Mouse (Mus musculus) MEL (cell line): ENCODE data around the gene Eml2. TPM values are rescaled to one million over a fixed set of nuclear protein-coding genes. Genes with fewer than 3 reads are reported as not detected.
A peak's percentile ranks its signal among the peaks of the same experiment; 100 is the strongest.

Experiments used
- DNase-seq: peaks from one replicate; pipeline ENCODE4 v3.0.0; 2011; ENCODE audit warnings: low read depth, low spot score
- H3K27ac ChIP-seq: 2 replicates; pipeline ENCODE4 v1.5.1; 2012; ENCODE audit warnings: low read depth, mild to moderate bottlenecking, control low read depth, low read length, moderate library complexity; ENCODE audit not compliant: control insufficient read depth
- H3K27me3 ChIP-seq, 2 experiments: fragments of 150-350 bp in 1 of 2; sonication (generic) in 1 of 2; 2 replicates each; pipeline ENCODE4 v1.6.1; 2012; ENCODE audit warnings: low read length in 2 of 2, mild to moderate bottlenecking in 2 of 2, improper control_type of control experiment in 1 of 2, moderate library complexity in 1 of 2; ENCODE audit not compliant: insufficient read depth in 2 of 2, control insufficient read depth in 1 of 2
- H3K36me3 ChIP-seq, 2 experiments: 2 replicates each; pipeline ENCODE4 v1.6.1; 2012 to 2014; ENCODE audit warnings: low read length in 2 of 2, improper control_type of control experiment in 1 of 2, inconsistent platforms in 1 of 2, mild to moderate bottlenecking in 1 of 2; ENCODE audit not compliant: insufficient read depth in 2 of 2, control insufficient read depth in 1 of 2
- H3K4me1 ChIP-seq, 2 experiments: fragments of 150-350 bp in 1 of 2; sonication (generic) in 1 of 2; 2 replicates each; pipeline ENCODE4 v1.6.1; 2012; ENCODE audit warnings: low read length in 2 of 2, improper control_type of control experiment in 1 of 2, mild to moderate bottlenecking in 1 of 2; ENCODE audit not compliant: insufficient read depth in 2 of 2, control insufficient read depth in 1 of 2
- H3K4me3 ChIP-seq, 2 experiments: fragments of 150-350 bp in 1 of 2; sonication (generic) in 1 of 2; 2 replicates each; pipeline ENCODE4 v1.5.1; 2012; ENCODE audit warnings: low read depth in 2 of 2, low read length in 2 of 2, mild to moderate bottlenecking in 2 of 2, moderate library complexity in 2 of 2, control low read depth in 1 of 2, improper control_type of control experiment in 1 of 2; ENCODE audit not compliant: control insufficient read depth in 1 of 2, insufficient read depth in 1 of 2
- H3K79me2 ChIP-seq: 2 replicates; pipeline ENCODE4 v1.6.1; 2012; ENCODE audit warnings: mild to moderate bottlenecking, low read length, moderate library complexity; ENCODE audit not compliant: control insufficient read depth, poor library complexity, insufficient read depth
- H3K9ac ChIP-seq: 2 replicates; pipeline ENCODE4 v1.6.1; 2012; ENCODE audit warnings: low read depth, mild to moderate bottlenecking, control low read depth, low read length, moderate library complexity; ENCODE audit not compliant: control insufficient read depth, poor library complexity, severe bottlenecking
- H3K9me3 ChIP-seq: fragments of 150-350 bp; sonication (generic); replicated peaks from 2 replicates; pipeline ENCODE4 v1.6.1; 2012; ENCODE audit warnings: mild to moderate bottlenecking, low read length, improper control_type of control experiment, moderate library complexity; ENCODE audit not compliant: insufficient read depth
- BHLHE40 ChIP-seq: IDR thresholded peaks from 2 replicates; pipeline ENCODE4 v1.6.1; 2012; ENCODE audit warnings: low read depth, mild to moderate bottlenecking, inconsistent platforms, low read length, improper control_type of control experiment, borderline replicate concordance
- CHD1 ChIP-seq: IDR thresholded peaks from 2 replicates; pipeline ENCODE4 v1.6.1; 2012; ENCODE audit warnings: low read depth, mild to moderate bottlenecking, inconsistent platforms, low read length, improper control_type of control experiment
- CHD2 ChIP-seq: IDR thresholded peaks from 2 replicates; pipeline ENCODE4 v1.6.1; 2011; ENCODE audit warnings: low read length, improper control_type of control experiment
- CTCF ChIP-seq, 3 experiments: IDR thresholded peaks in 2 of 3; conservative IDR thresholded peaks in 1 of 3; 2 replicates each; pipeline ENCODE4 v1.5.1; 2011 to 2012; ENCODE audit warnings: low read length in 3 of 3, low read depth in 2 of 3, mild to moderate bottlenecking in 2 of 3, improper control_type of control experiment in 1 of 3, inconsistent platforms in 1 of 3, mixed read lengths in 1 of 3, moderate library complexity in 1 of 3; ENCODE audit not compliant: control insufficient read depth in 1 of 3, insufficient read depth in 1 of 3, poor library complexity in 1 of 3, severe bottlenecking in 1 of 3
- E2F4 ChIP-seq: IDR thresholded peaks from 2 replicates; pipeline ENCODE4 v1.6.1; 2011; ENCODE audit warnings: low read depth, low read length, improper control_type of control experiment, borderline replicate concordance
- ELF1 ChIP-seq: IDR thresholded peaks from 2 replicates; pipeline ENCODE4 v1.6.1; 2014; ENCODE audit warnings: low read depth, mild to moderate bottlenecking, inconsistent platforms, low read length, improper control_type of control experiment, moderate library complexity
- JUND ChIP-seq: IDR thresholded peaks from 2 replicates; pipeline ENCODE4 v1.6.1; 2011; ENCODE audit warnings: low read depth, mild to moderate bottlenecking, improper control_type of control experiment, low read length
- KAT2A ChIP-seq: conservative IDR thresholded peaks from 2 replicates; pipeline ENCODE4 v1.6.1; 2012; ENCODE audit warnings: low read depth, low read length, improper control_type of control experiment, inconsistent platforms
- MAFK ChIP-seq: IDR thresholded peaks from 2 replicates; pipeline ENCODE4 v1.6.1; 2011; ENCODE audit warnings: low read depth, mild to moderate bottlenecking, low read length, improper control_type of control experiment, borderline replicate concordance
- MAX ChIP-seq: IDR thresholded peaks from 2 replicates; pipeline ENCODE4 v1.6.1; 2011; ENCODE audit warnings: low read length, improper control_type of control experiment
- MAZ ChIP-seq: IDR thresholded peaks from 2 replicates; pipeline ENCODE4 v1.6.1; 2012; ENCODE audit warnings: low read depth, mild to moderate bottlenecking, inconsistent platforms, low read length, improper control_type of control experiment
- MEF2A ChIP-seq: IDR thresholded peaks from 2 replicates; pipeline ENCODE4 v1.6.1; 2014; ENCODE audit warnings: low read depth, mild to moderate bottlenecking, inconsistent platforms, low read length, improper control_type of control experiment; ENCODE audit not compliant: poor library complexity, insufficient replicate concordance, severe bottlenecking; ENCODE audit errors: extremely low read depth
- MXI1 ChIP-seq: IDR thresholded peaks from 2 replicates; pipeline ENCODE4 v1.6.1; 2011; ENCODE audit warnings: mild to moderate bottlenecking, low read depth, low read length, improper control_type of control experiment
- MYB ChIP-seq: IDR thresholded peaks from 2 replicates; pipeline ENCODE4 v1.6.1; 2011; ENCODE audit warnings: mild to moderate bottlenecking, low read depth, low read length, improper control_type of control experiment
- MYC ChIP-seq: IDR thresholded peaks from 2 replicates; pipeline ENCODE4 v1.6.1; 2011; ENCODE audit warnings: low read depth, mild to moderate bottlenecking, low read length, improper control_type of control experiment, moderate library complexity
- RAD21 ChIP-seq: IDR thresholded peaks from 2 replicates; pipeline ENCODE4 v1.6.1; 2011; ENCODE audit warnings: mild to moderate bottlenecking, low read depth, low read length, improper control_type of control experiment
- RCOR1 ChIP-seq: IDR thresholded peaks from 2 replicates; pipeline ENCODE4 v1.6.1; 2012; ENCODE audit warnings: low read depth, mild to moderate bottlenecking, inconsistent platforms, low read length, improper control_type of control experiment
- SMC3 ChIP-seq: IDR thresholded peaks from 2 replicates; pipeline ENCODE4 v1.6.1; 2011; ENCODE audit warnings: low read depth, low read length, improper control_type of control experiment
- TAL1 ChIP-seq: IDR thresholded peaks from 2 replicates; pipeline ENCODE4 v1.6.1; 2012; ENCODE audit warnings: mild to moderate bottlenecking, inconsistent platforms, low read length, moderate library complexity, mixed read lengths
- TBP ChIP-seq: IDR thresholded peaks from 2 replicates; pipeline ENCODE4 v1.8.0; 2011; ENCODE audit warnings: low read depth, low read length, improper control_type of control experiment
- TCF12 ChIP-seq: IDR thresholded peaks from 2 replicates; pipeline ENCODE4 v1.6.1; 2014; ENCODE audit warnings: low read depth, mild to moderate bottlenecking, inconsistent platforms, low read length, improper control_type of control experiment, moderate library complexity
- USF2 ChIP-seq, 2 experiments: IDR thresholded peaks; 2 replicates each; pipeline ENCODE4 v1.6.1; 2011 to 2012; ENCODE audit warnings: improper control_type of control experiment in 2 of 2, low read length in 2 of 2, borderline replicate concordance in 1 of 2, inconsistent platforms in 1 of 2, low read depth in 1 of 2, mild to moderate bottlenecking in 1 of 2; ENCODE audit not compliant: insufficient read depth in 1 of 2
- ZC3H11A ChIP-seq: IDR thresholded peaks from 2 replicates; pipeline ENCODE4 v1.6.1; 2012; ENCODE audit warnings: low read depth, mild to moderate bottlenecking, inconsistent platforms, low read length, improper control_type of control experiment
- ZNF384 ChIP-seq: IDR thresholded peaks from 2 replicates; pipeline ENCODE4 v1.6.1; 2012; ENCODE audit warnings: low read depth, mild to moderate bottlenecking, inconsistent platforms, low read length, improper control_type of control experiment
- polyA plus RNA-seq, 2 experiments: library from polyadenylated mRNA; stranded (reverse) in 1 of 2; unstranded in 1 of 2; fragments of >175 nt in 1 of 2; fragments of >200 nt in 1 of 2; gene quantifications; 2 replicates each; pipeline versions ENCODE4 v1.2.1 to v1.2.4; 2012; ENCODE audit warnings: low replicate concordance in 2 of 2, low read depth in 1 of 2; ENCODE audit not compliant: insufficient read length in 2 of 2, insufficient read depth in 1 of 2, missing spikeins in 1 of 2
- total RNA-seq: library from RNA; depleted of rRNA; stranded (reverse); fragments of 300-350 nt; gene quantifications from 2 replicates; pipeline ENCODE4 v1.2.3, GENCODE M21; 2012

Gene Eml2
- total and polyA plus RNA-seq, 3 experiments, result 22.0 to 43.6 TPM; not detected in 1

DNA sequence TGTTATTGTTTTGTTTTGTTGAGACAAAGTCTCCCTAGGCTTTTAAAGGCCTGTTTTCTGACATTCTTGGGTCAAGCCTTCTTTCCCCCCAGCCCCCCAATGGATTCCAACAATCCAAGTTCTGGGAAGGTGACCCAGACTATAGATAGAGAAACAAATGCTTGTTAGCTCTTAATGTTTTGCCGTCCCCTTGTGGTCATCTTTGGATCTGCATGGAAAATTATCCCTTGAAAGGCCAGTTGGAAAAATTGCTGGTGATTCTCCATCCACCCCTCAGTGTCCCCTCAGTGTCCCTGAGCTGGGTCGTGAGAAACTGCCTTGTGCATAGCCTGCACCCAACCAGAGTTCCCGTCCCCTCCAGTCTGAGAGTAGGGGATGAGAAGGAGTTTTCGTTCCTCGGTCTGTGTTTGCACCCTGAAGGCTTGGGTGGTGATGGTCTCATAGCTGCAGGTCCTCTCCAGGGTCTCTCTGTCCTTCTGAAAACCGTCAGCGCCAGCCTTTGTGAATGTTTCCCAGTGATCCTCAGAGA lies 32.8 kb downstream of the Eml2 start (continued):
- TF ChIP-seq MAX (no peak), CTCF (IDR thresholded peaks at IDR 0.05 in 2 of 3, conservative IDR thresholded peaks at IDR 0.05 in 1 of 3; ENCODE audit: control insufficient read depth in 1 of 3, insufficient read depth in 1 of 3, low read depth in 2 of 3, low read length in 3 of 3, poor library complexity in 1 of 3, severe bottlenecking in 1 of 3) (peak in 2 of 3 experiments; percentile 72 to 94; a peak in 4 of 6 replicates), RCOR1 (no peak), CHD1 (no peak), ZC3H11A (peak; percentile 43), TBP (no peak), SMC3 (peak; percentile 62), MEF2A (no peak), ZNF384 (no peak), TAL1 (no peak)

DNA sequence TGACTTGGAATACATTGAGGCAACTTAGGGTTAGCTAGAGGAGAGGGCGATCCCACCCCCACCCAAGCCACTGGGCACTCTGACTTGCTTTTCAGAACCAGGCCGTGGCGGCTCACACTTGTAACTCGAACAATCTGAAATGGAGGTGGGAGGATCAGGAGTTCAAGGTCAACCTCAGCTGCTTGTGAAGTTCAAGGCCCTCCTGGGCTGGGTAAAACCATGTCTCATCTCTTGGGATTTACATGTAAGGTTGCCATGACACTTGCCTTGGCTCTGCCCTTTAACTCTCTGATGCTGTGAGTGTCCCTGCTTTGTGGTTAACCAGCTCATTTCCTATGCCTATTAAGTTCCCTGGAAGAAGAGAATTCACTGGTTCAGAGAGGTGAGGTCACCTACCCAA lies 33.3 kb downstream of the Eml2 start:
- DNase-seq, result no peak
- Histone ChIP-seq H3K4me1 (peaks cover 0 to 1% of the 10 kb centered on the region in 2 experiments; a peak in 1 of 4 replicates), H3K9me3 (no peaks in the 10 kb centered on the region), H3K27me3 (no peaks in the 10 kb centered on the region), H3K79me2 (no peaks in the 10 kb centered on the region)
- TF ChIP-seq MAFK (no peak), E2F4 (no peak), USF2 (IDR thresholded peaks at IDR 0.05; ENCODE audit: borderline replicate concordance in 1 of 2, insufficient read depth in 1 of 2, low read depth in 1 of 2, low read length in 2 of 2) (no peak), SMC3 (no peak), CTCF (IDR thresholded peaks at IDR 0.05 in 2 of 3, conservative IDR thresholded peaks at IDR 0.05 in 1 of 3; ENCODE audit: control insufficient read depth in 1 of 3, insufficient read depth in 1 of 3, low read depth in 2 of 3, low read length in 3 of 3, poor library complexity in 1 of 3, severe bottlenecking in 1 of 3) (no peak), KAT2A (no peak), RAD21 (no peak), ELF1 (no peak), MYC (no peak), BHLHE40 (no peak), RCOR1 (no peak), MYB (no peak), TCF12 (no peak), CHD2 (no peak), MXI1 (no peak), MAX (no peak), ZC3H11A (no peak), MAZ (no peak), JUND (no peak)
- TF ChIP-seq, all 39 proteins: peak for 0
- no peak overlapping the region for H3K4me3 ChIP-seq
- H3K27ac ChIP-seq, result no peak overlapping the region
- no peak overlapping the region for H3K9ac ChIP-seq
- H3K36me3 ChIP-seq, result no peaks in the 10 kb centered on the region; a peak in 1 of 4 replicates
